Mouse (Mus musculus) embryonic facial prominence, embryonic 10.5 days (tissue): ENCODE measurements around the gene Clba1. TPM values are rescaled to one million over a fixed set of nuclear protein-coding genes. Genes with fewer than 3 reads are reported as not detected.
"Not testable (repeated sequence)": the region's sequence is repeated elsewhere in the genome, so short reads cannot be mapped to it uniquely, and the experiment has no call there.

Experiments used
- DNase-seq: peaks from one replicate; pipeline ENCODE4 v3.0.0-alpha.2; 2017; ENCODE audit warnings: low spot score
- H3K27ac ChIP-seq: fragments of 300-500 bp; sonication (generic); replicated peaks from 2 replicates; pipeline ENCODE4 v1.5.1; 2016; ENCODE audit warnings: mild to moderate bottlenecking
- H3K27me3 ChIP-seq: fragments of 300-500 bp; sonication (generic); replicated peaks from 2 replicates; pipeline ENCODE4 v1.6.1; 2016; ENCODE audit warnings: low read depth, mild to moderate bottlenecking; ENCODE audit not compliant: poor library complexity, severe bottlenecking
- H3K36me3 ChIP-seq: fragments of 300-500 bp; sonication (generic); replicated peaks from 2 replicates; pipeline ENCODE4 v1.6.1; 2016; ENCODE audit warnings: mild to moderate bottlenecking, moderate library complexity
- H3K4me1 ChIP-seq: fragments of 300-500 bp; sonication (generic); 2 replicates; pipeline ENCODE4 v1.6.1; 2016
- H3K4me3 ChIP-seq: fragments of 300-500 bp; sonication (generic); 2 replicates; pipeline ENCODE4 v1.5.1; 2016; ENCODE audit warnings: mild to moderate bottlenecking, moderate library complexity
- H3K9me3 ChIP-seq: fragments of 300-500 bp; sonication (generic); 2 replicates; pipeline ENCODE4 v1.6.1; 2016; ENCODE audit warnings: mild to moderate bottlenecking
- whole genome bisulfite sequencing: fragments of 180-500 bp; shearing (Covaris S2); methylation state at CpG from one replicate; pipeline ENCODE4 v1.1.7; 2016; 5-methylcytosine and 5-hydroxymethylcytosine counted together
- polyA plus RNA-seq: library from polyadenylated mRNA; unstranded; fragments of >200 nt; fragmentation: Nextera tagmentation; extraction: Ambion mirVana; gene quantifications from 2 replicates; pipeline ENCODE4 v1.2.1, GENCODE M21; 2016

Gene Clba1
- polyA plus RNA-seq, 1 experiment from 2014 or later: 9.3 TPM

- no peak for DNase-seq
- peak overlapping the region; percentile 78 for H3K4me3 ChIP-seq
- 64% methylated on average over 19 of the region's 19 CpGs for WGBS
- peaks cover 36% of the 10 kb centered on the region for H3K27me3 ChIP-seq
- no peak overlapping the region for H3K27ac ChIP-seq
- peaks cover 37% of the 10 kb centered on the region for H3K4me1 ChIP-seq
- peaks cover 43% of the 10 kb centered on the region for H3K36me3 ChIP-seq
- no peaks in the 10 kb centered on the region for H3K9me3 ChIP-seq
Observed at GRCm38 (mm10) chr12:112810092-112810885, 1.6 kb downstream of the Clba1 start.

- Histone ChIP-seq H3K36me3 (peaks cover 74% of the 10 kb centered on the region), H3K4me3 (no peak overlapping the region), H3K27ac (no peak overlapping the region), H3K27me3 (peaks cover 16% of the 10 kb centered on the region), H3K9me3 (no peaks in the 10 kb centered on the region), H3K4me1 (peaks cover 32% of the 10 kb centered on the region)
- 87% methylated on average over 7 of the region's 7 CpGs for WGBS
- no peak for DNase-seq
Observed at GRCm38 (mm10) chr12:112813370-112813769, 4.6 kb downstream of the Clba1 start.

- H3K36me3 ChIP-seq: peaks cover 89% of the 10 kb centered on the region
- peaks cover 17% of the 10 kb centered on the region for H3K4me1 ChIP-seq
- no peaks in the 10 kb centered on the region for H3K9me3 ChIP-seq
- H3K27ac ChIP-seq: no peak overlapping the region; the same call in 1 of the 2 replicates
- peaks cover 13% of the 10 kb centered on the region for H3K27me3 ChIP-seq
- no peak for DNase-seq
- 75% methylated on average over 14 of the region's 14 CpGs for WGBS
- no peak overlapping the region for H3K4me3 ChIP-seq
Observed at GRCm38 (mm10) chr12:112814682-112815470, 6.1 kb downstream of the Clba1 start.

- Histone ChIP-seq H3K4me3 (no peak overlapping the region), H3K27ac (no peak overlapping the region), H3K27me3 (no peaks in the 10 kb centered on the region), H3K4me1 (peaks cover 8% of the 10 kb centered on the region; the same call in 1 of the 2 replicates), H3K9me3 (no peaks in the 10 kb centered on the region), H3K36me3 (peaks cover 99% of the 10 kb centered on the region)
- peak; percentile 45 for DNase-seq
- 60% methylated on average over 4 of the region's 4 CpGs for WGBS
Observed at GRCm38 (mm10) chr12:112816294-112816693, 7.6 kb downstream of the Clba1 start.

- H3K27ac ChIP-seq, DNase-seq, H3K4me3 ChIP-seq, H3K9me3 ChIP-seq, H3K27me3 ChIP-seq: not testable (repeated sequence)
- Histone ChIP-seq H3K36me3 (peaks cover 99% of the 10 kb centered on the region), H3K4me1 (peaks cover 11% of the 10 kb centered on the region)
- 88% methylated on average over 7 of the region's 7 CpGs for WGBS
Observed at GRCm38 (mm10) chr12:112816866-112817265, 8.1 kb downstream of the Clba1 start.

GRCm38 (mm10) chr12:112819057-112819662 lies 10.4 kb downstream of the Clba1 start:
- H3K36me3 ChIP-seq: peaks cover 98% of the 10 kb centered on the region
- 94% methylated on average over 8 of the region's 8 CpGs for WGBS
- H3K9me3 ChIP-seq: no peaks in the 10 kb centered on the region
- H3K4me1 ChIP-seq: peaks cover 26% of the 10 kb centered on the region
- H3K4me3 ChIP-seq: no peak overlapping the region
- H3K27me3 ChIP-seq: no peaks in the 10 kb centered on the region
- H3K27ac ChIP-seq: no peak overlapping the region
- no peak for DNase-seq

- H3K36me3 ChIP-seq: peaks cover 98% of the 10 kb centered on the region
- no peaks in the 10 kb centered on the region for H3K9me3 ChIP-seq
Observed at GRCm38 (mm10) chr12:112820401-112820999, 11.8 kb downstream of the Clba1 start.

GRCm38 (mm10) chr12:112821216-112821615 lies 12.5 kb downstream of the Clba1 start:
- no peak overlapping the region for H3K27ac ChIP-seq
- no peak overlapping the region for H3K4me3 ChIP-seq
- H3K36me3 ChIP-seq: peaks cover 98% of the 10 kb centered on the region
- WGBS: 70% methylated on average over 1 of the region's 1 CpGs
- no peaks in the 10 kb centered on the region for H3K27me3 ChIP-seq
- peaks cover 37% of the 10 kb centered on the region for H3K4me1 ChIP-seq
- DNase-seq: no peak
- no peaks in the 10 kb centered on the region for H3K9me3 ChIP-seq

More at GRCm38 (mm10) chr12:112820401-112820999, 11.8 kb downstream of the Clba1 start:
- H3K4me1 ChIP-seq: peaks cover 30% of the 10 kb centered on the region
- no peak overlapping the region for H3K4me3 ChIP-seq
- DNase-seq: no peak
- no peak overlapping the region for H3K27ac ChIP-seq
- WGBS: 90% methylated on average over 12 of the region's 12 CpGs
- no peaks in the 10 kb centered on the region for H3K27me3 ChIP-seq

GRCm38 (mm10) chr12:112821974-112822373 lies 13.2 kb downstream of the Clba1 start:
- Histone ChIP-seq H3K9me3 (no peaks in the 10 kb centered on the region), H3K36me3 (peaks cover 98% of the 10 kb centered on the region), H3K4me1 (peaks cover 44% of the 10 kb centered on the region), H3K4me3 (0 out of 2 replicates have a peak overlapping the region, but pooled peaks have one; percentile 13), H3K27ac (no peak overlapping the region), H3K27me3 (no peaks in the 10 kb centered on the region)
- 93% methylated on average over 4 of the region's 4 CpGs for WGBS
- DNase-seq: no peak

- DNase-seq: no peak
Observed at GRCm38 (mm10) chr12:112822676-112823075, 13.9 kb downstream of the Clba1 start.

GRCm38 (mm10) chr12:112823221-112823620 lies 14.5 kb downstream of the Clba1 start:
- Histone ChIP-seq H3K27ac (no peak overlapping the region), H3K27me3 (no peaks in the 10 kb centered on the region), H3K4me3 (no peak overlapping the region), H3K9me3 (no peaks in the 10 kb centered on the region), H3K36me3 (peaks cover 96% of the 10 kb centered on the region), H3K4me1 (peaks cover 56% of the 10 kb centered on the region)
- no peak for DNase-seq
- 83% methylated on average over 4 of the region's 4 CpGs for WGBS

More at GRCm38 (mm10) chr12:112822676-112823075, 13.9 kb downstream of the Clba1 start:
- peaks cover 98% of the 10 kb centered on the region for H3K36me3 ChIP-seq
- WGBS: 85% methylated on average over 2 of the region's 2 CpGs
- H3K9me3 ChIP-seq: no peaks in the 10 kb centered on the region
- no peaks in the 10 kb centered on the region for H3K27me3 ChIP-seq
- H3K4me1 ChIP-seq: peaks cover 51% of the 10 kb centered on the region
- H3K27ac ChIP-seq: no peak overlapping the region
- no peak overlapping the region for H3K4me3 ChIP-seq

- H3K27ac ChIP-seq: no peak overlapping the region
- 91% methylated on average over 5 of the region's 5 CpGs for WGBS
- peaks cover 65% of the 10 kb centered on the region for H3K4me1 ChIP-seq
- peaks cover 69% of the 10 kb centered on the region for H3K36me3 ChIP-seq
- H3K27me3 ChIP-seq: no peaks in the 10 kb centered on the region
- H3K4me3 ChIP-seq: peak overlapping the region; percentile 79
- DNase-seq: no peak
- H3K9me3 ChIP-seq: no peaks in the 10 kb centered on the region
Observed at GRCm38 (mm10) chr12:112825901-112826300, 17.2 kb downstream of the Clba1 start.
